Mouse (Mus musculus): ENCODE measurements around the gene Comtd1. TPM values are rescaled to one million over a fixed set of nuclear protein-coding genes. Genes with fewer than 3 reads are reported as not detected.

Gene Comtd1
- total and polyA plus RNA-seq, 2 experiments: 4.1 to 8.6 TPM

DNA sequence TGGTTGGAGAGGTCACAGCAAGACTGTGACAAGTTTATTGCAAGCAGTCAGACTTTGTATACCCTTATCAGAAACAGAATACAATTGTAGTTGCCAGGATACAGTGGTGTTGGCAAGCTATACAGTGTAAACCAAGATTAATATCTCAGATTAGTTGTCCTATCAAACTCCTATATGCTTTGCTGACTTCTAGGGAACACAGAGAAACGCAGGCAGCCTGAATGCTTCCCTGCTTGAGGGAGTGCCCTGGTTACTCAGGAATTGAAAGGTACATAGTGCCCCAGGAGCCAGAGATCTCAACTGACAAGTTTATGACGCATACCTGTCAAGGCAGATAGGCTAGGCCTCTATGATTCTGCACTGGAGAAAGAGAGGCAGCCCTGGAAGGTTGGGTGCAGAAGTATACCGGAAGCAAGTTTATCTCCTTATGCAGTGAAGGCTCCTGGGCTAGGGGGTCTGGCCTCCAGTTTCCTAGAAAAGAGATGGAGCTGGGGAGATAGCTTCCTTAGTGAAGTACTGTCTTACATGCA is 42.1 kb downstream of the Comtd1 start:
- DNase-seq (ENCODE audit: extremely low read depth, low read depth, low spot score): no peak
- Histone ChIP-seq H3K27me3 (ENCODE audit: control insufficient read depth, insufficient read depth, low read length) (no peaks in the 10 kb centered on the region), H3K9ac (ENCODE audit: low read depth, low read length) (no peak overlapping the region), H3K4me3 (ENCODE audit: insufficient read depth, low read depth, low read length) (no peak overlapping the region), H3K27ac (replicated peaks; ENCODE audit: insufficient read depth, low read depth, low read length) (no peak overlapping the region), H3K4me1 (ENCODE audit: control insufficient read depth, insufficient read depth, low read length) (peaks cover 2% of the 10 kb centered on the region; the same call in 1 of the 2 replicates), H3K79me2 (ENCODE audit: control insufficient read depth, insufficient read depth, low read length) (no peaks in the 10 kb centered on the region), H3K36me3 (ENCODE audit: control insufficient read depth, insufficient read depth, low read length) (no peaks in the 10 kb centered on the region)
- TF ChIP-seq CTCF (IDR thresholded peaks at IDR 0.05; ENCODE audit: low read depth, low read length): no peak
- TF ChIP-seq POLR2A (IDR thresholded peaks at IDR 0.05; ENCODE audit: extremely low read depth, insufficient read depth, low read length): no peak
- 94% methylated on average over 3 of the region's 3 CpGs for WGBS

- TF ChIP-seq CTCF (IDR thresholded peaks at IDR 0.05; ENCODE audit: low read depth, low read length) (no peak), POLR2A (IDR thresholded peaks at IDR 0.05; ENCODE audit: extremely low read depth, insufficient read depth, low read length) (no peak)
- Histone ChIP-seq H3K79me2 (ENCODE audit: control insufficient read depth, insufficient read depth, low read length) (no peaks in the 10 kb centered on the region), H3K9ac (ENCODE audit: low read depth, low read length) (no peak overlapping the region), H3K27me3 (ENCODE audit: control insufficient read depth, insufficient read depth, low read length) (no peaks in the 10 kb centered on the region), H3K27ac (replicated peaks; ENCODE audit: insufficient read depth, low read depth, low read length) (no peak overlapping the region), H3K4me1 (ENCODE audit: control insufficient read depth, insufficient read depth, low read length) (peaks cover 2% of the 10 kb centered on the region; the same call in 1 of the 2 replicates), H3K36me3 (ENCODE audit: control insufficient read depth, insufficient read depth, low read length) (no peaks in the 10 kb centered on the region), H3K4me3 (ENCODE audit: insufficient read depth, low read depth, low read length) (no peak overlapping the region)
- WGBS: 94% methylated on average over 2 of the region's 2 CpGs
- DNase-seq (ENCODE audit: extremely low read depth, low read depth, low spot score): no peak
Measured at GRCm38 (mm10) chr14:21806203-21806602, 42.6 kb downstream of the Comtd1 start.

- DNase-seq (ENCODE audit: extremely low read depth, low read depth, low spot score): no peak
- Histone ChIP-seq H3K4me3 (ENCODE audit: insufficient read depth, low read depth, low read length) (no peak overlapping the region), H3K27me3 (ENCODE audit: control insufficient read depth, insufficient read depth, low read length) (no peaks in the 10 kb centered on the region), H3K79me2 (ENCODE audit: control insufficient read depth, insufficient read depth, low read length) (no peaks in the 10 kb centered on the region), H3K9ac (ENCODE audit: low read depth, low read length) (no peak overlapping the region), H3K4me1 (ENCODE audit: control insufficient read depth, insufficient read depth, low read length) (no peaks in the 10 kb centered on the region), H3K27ac (replicated peaks; ENCODE audit: insufficient read depth, low read depth, low read length) (no peak overlapping the region), H3K36me3 (ENCODE audit: control insufficient read depth, insufficient read depth, low read length) (peaks cover 3% of the 10 kb centered on the region; the same call in 1 of the 2 replicates)
- TF ChIP-seq CTCF (IDR thresholded peaks at IDR 0.05; ENCODE audit: low read depth, low read length): no peak
- TF ChIP-seq POLR2A (IDR thresholded peaks at IDR 0.05; ENCODE audit: extremely low read depth, insufficient read depth, low read length): no peak
- 96% methylated on average over 6 of the region's 6 CpGs for WGBS
Measured at GRCm38 (mm10) chr14:21802543-21803206, 46.1 kb downstream of the Comtd1 start.

DNA sequence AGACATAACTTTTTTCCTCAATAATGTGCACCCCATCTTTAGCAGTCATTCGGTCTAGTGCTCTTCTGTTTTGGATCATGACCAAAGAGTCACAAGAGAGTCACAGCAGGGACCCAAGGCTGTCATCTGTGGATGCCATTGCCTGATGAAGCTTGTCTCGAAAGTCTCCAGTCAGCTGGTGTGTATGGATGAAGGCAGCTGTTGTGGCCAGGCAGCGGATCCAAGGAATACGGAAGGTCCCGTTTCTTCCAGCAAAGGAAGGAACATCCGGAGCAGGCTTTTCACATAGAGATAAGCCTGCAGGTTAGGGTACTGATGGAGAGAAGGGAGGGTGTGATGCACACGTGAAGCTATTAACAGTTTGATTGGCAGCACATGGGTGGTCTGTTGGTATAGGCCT is 47.2 kb downstream of the Comtd1 start:
- Histone ChIP-seq H3K36me3 (ENCODE audit: control insufficient read depth, insufficient read depth, low read length) (peaks cover 3% of the 10 kb centered on the region; the same call in 1 of the 2 replicates), H3K27ac (replicated peaks; ENCODE audit: insufficient read depth, low read depth, low read length) (no peak overlapping the region), H3K4me1 (ENCODE audit: control insufficient read depth, insufficient read depth, low read length) (no peaks in the 10 kb centered on the region), H3K9ac (ENCODE audit: low read depth, low read length) (no peak overlapping the region), H3K4me3 (ENCODE audit: insufficient read depth, low read depth, low read length) (no peak overlapping the region), H3K27me3 (ENCODE audit: control insufficient read depth, insufficient read depth, low read length) (no peaks in the 10 kb centered on the region), H3K79me2 (ENCODE audit: control insufficient read depth, insufficient read depth, low read length) (no peaks in the 10 kb centered on the region)
- 93% methylated on average over 7 of the region's 7 CpGs for WGBS
- no peak for TF ChIP-seq POLR2A (IDR thresholded peaks at IDR 0.05; ENCODE audit: extremely low read depth, insufficient read depth, low read length)
- TF ChIP-seq CTCF (IDR thresholded peaks at IDR 0.05; ENCODE audit: low read depth, low read length): no peak
- DNase-seq (ENCODE audit: extremely low read depth, low read depth, low spot score): no peak

DNA sequence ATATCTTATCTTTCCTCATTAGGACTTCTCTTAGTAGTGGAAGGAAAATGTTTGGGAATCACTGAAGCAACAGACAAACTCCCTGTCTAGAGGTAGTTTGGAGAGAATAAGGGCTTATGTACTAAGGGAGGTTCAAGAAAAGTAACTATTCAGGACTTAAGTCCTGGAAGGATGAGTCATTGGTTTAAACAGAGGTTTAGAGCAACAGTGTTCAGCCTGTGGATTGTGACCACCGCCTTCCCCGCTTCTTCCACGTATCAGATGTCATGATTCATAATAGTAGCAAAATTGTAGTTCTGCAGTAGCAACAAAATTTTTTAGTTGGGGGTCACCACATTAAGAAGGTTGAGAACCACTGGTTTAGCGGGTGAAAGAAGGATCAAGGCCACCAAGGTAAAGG is 48.1 kb downstream of the Comtd1 start:
- no peak for DNase-seq (ENCODE audit: extremely low read depth, low read depth, low spot score)
- WGBS: 97% methylated on average over 4 of the region's 4 CpGs
- Histone ChIP-seq H3K27me3 (ENCODE audit: control insufficient read depth, insufficient read depth, low read length) (no peaks in the 10 kb centered on the region), H3K9ac (ENCODE audit: low read depth, low read length) (no peak overlapping the region), H3K27ac (replicated peaks; ENCODE audit: insufficient read depth, low read depth, low read length) (no peak overlapping the region), H3K79me2 (ENCODE audit: control insufficient read depth, insufficient read depth, low read length) (no peaks in the 10 kb centered on the region), H3K4me3 (ENCODE audit: insufficient read depth, low read depth, low read length) (no peak overlapping the region), H3K4me1 (ENCODE audit: control insufficient read depth, insufficient read depth, low read length) (no peaks in the 10 kb centered on the region), H3K36me3 (ENCODE audit: control insufficient read depth, insufficient read depth, low read length) (peaks cover 3% of the 10 kb centered on the region; the same call in 1 of the 2 replicates)
- no peak for TF ChIP-seq POLR2A (IDR thresholded peaks at IDR 0.05; ENCODE audit: extremely low read depth, insufficient read depth, low read length)

Other genes starting within 250 kb of the Comtd1 start
- gene Dupd1, start 134.4 kb downstream of the Comtd1 start, total RNA-seq (2014; rRNA removed): not detected in 2 replicates
- not detected in 2 replicates for gene Dupd1, start 134.4 kb downstream of the Comtd1 start, polyA plus RNA-seq (2012; rRNA removed)
- gene Samd8, start 98.4 kb downstream of the Comtd1 start, total RNA-seq (2014; rRNA removed): 27.1 and 40.9 TPM in 2 replicates
- gene Samd8, start 98.4 kb downstream of the Comtd1 start, polyA plus RNA-seq (2012; rRNA removed): 12.7 and 14.5 TPM in 2 replicates
- 0.20 TPM in 1 of 2 replicates, not detected in the other for gene Dusp13, start 97.8 kb downstream of the Comtd1 start, total RNA-seq (2014; rRNA removed)
- gene Dusp13, start 97.8 kb downstream of the Comtd1 start, polyA plus RNA-seq (2012; rRNA removed): 0.21 TPM in 1 of 2 replicates, not detected in the other
- 87.0 and 89.3 TPM in 2 replicates for gene Vdac2, start 23.7 kb downstream of the Comtd1 start, total RNA-seq (2014; rRNA removed)
- gene Vdac2, start 23.7 kb downstream of the Comtd1 start, polyA plus RNA-seq (2012; rRNA removed): 66.0 and 108 TPM in 2 replicates
- 0.37 and 0.60 TPM in 2 replicates for gene Zfp503, start 140.6 kb upstream of the Comtd1 start, total RNA-seq (2014; rRNA removed)
- 1.6 and 1.7 TPM in 2 replicates for gene Zfp503, start 140.6 kb upstream of the Comtd1 start, polyA plus RNA-seq (2012; rRNA removed)
- gene Lrmda, start 170.7 kb upstream of the Comtd1 start, total RNA-seq (2014; rRNA removed): 0.18 and 0.20 TPM in 2 replicates
- gene Lrmda, start 170.7 kb upstream of the Comtd1 start, polyA plus RNA-seq (2012; rRNA removed): 0.09 and 0.50 TPM in 2 replicates

Data from liver, adult 2 months (tissue).